Mouse (Mus musculus): ENCODE data around the gene Glt1d1.

Gene Glt1d1

GRCm38 (mm10) chr5:127631671-127632070 lies 391 bp upstream of the Glt1d1 start:
- DNase-seq (ENCODE audit: low read depth, low spot score) = no peak

GRCm38 (mm10) chr5:127633188-127633587 lies 1.1 kb downstream of the Glt1d1 start:
- no peak for DNase-seq (ENCODE audit: low read depth, low spot score)

- no peak for DNase-seq (ENCODE audit: low read depth, low spot score)
These were observed 1.6 kb downstream of the Glt1d1 start for GRCm38 (mm10) chr5:127633666-127634065.

GRCm38 (mm10) chr5:127637622-127638021 lies 5.6 kb downstream of the Glt1d1 start:
- no peak for DNase-seq (ENCODE audit: low read depth, low spot score)

- DNase-seq (ENCODE audit: low read depth, low spot score) = no peak
These were observed 6.1 kb downstream of the Glt1d1 start for GRCm38 (mm10) chr5:127638177-127638576.

GRCm38 (mm10) chr5:127639067-127639605 lies 7.1 kb downstream of the Glt1d1 start:
- no peak for DNase-seq (ENCODE audit: low read depth, low spot score)

- DNase-seq (ENCODE audit: low read depth, low spot score) = no peak
These were observed 7.6 kb downstream of the Glt1d1 start for GRCm38 (mm10) chr5:127639635-127640034.

- DNase-seq (ENCODE audit: low read depth, low spot score) = no peak
These were observed 8.3 kb downstream of the Glt1d1 start for GRCm38 (mm10) chr5:127640359-127640758.

- DNase-seq (ENCODE audit: low read depth, low spot score) = no peak
These were observed 9.3 kb downstream of the Glt1d1 start for GRCm38 (mm10) chr5:127641185-127641958.

GRCm38 (mm10) chr5:127648046-127648445 lies 16.0 kb downstream of the Glt1d1 start:
- DNase-seq (ENCODE audit: low read depth, low spot score) = peak; percentile 20

GRCm38 (mm10) chr5:127649077-127649476 lies 17.0 kb downstream of the Glt1d1 start:
- DNase-seq (ENCODE audit: low read depth, low spot score) = no peak

- DNase-seq (ENCODE audit: low read depth, low spot score) = no peak
These were observed 26.2 kb downstream of the Glt1d1 start for GRCm38 (mm10) chr5:127658257-127658656.

- DNase-seq (ENCODE audit: low read depth, low spot score) = no peak
These were observed 27.2 kb downstream of the Glt1d1 start for GRCm38 (mm10) chr5:127659312-127659711.

- no peak for DNase-seq (ENCODE audit: low read depth, low spot score)
These were observed 28.2 kb downstream of the Glt1d1 start for GRCm38 (mm10) chr5:127660267-127660666.

- no peak for DNase-seq (ENCODE audit: low read depth, low spot score)
These were observed 28.9 kb downstream of the Glt1d1 start for GRCm38 (mm10) chr5:127660979-127661378.

- DNase-seq (ENCODE audit: low read depth, low spot score) = no peak
These were observed 41.9 kb downstream of the Glt1d1 start for GRCm38 (mm10) chr5:127673913-127674312.

GRCm38 (mm10) chr5:127677561-127677960 lies 45.5 kb downstream of the Glt1d1 start:
- DNase-seq (ENCODE audit: low read depth, low spot score) = no peak

- no peak for DNase-seq (ENCODE audit: low read depth, low spot score)
These were observed 46.4 kb downstream of the Glt1d1 start for GRCm38 (mm10) chr5:127678501-127678900.

- DNase-seq (ENCODE audit: low read depth, low spot score) = no peak
These were observed 56.6 kb downstream of the Glt1d1 start for GRCm38 (mm10) chr5:127688568-127689170.

- no peak for DNase-seq (ENCODE audit: low read depth, low spot score)
These were observed 59.0 kb downstream of the Glt1d1 start for GRCm38 (mm10) chr5:127691085-127691484.

GRCm38 (mm10) chr5:127691581-127691980 lies 59.5 kb downstream of the Glt1d1 start:
- peak; percentile 18 for DNase-seq (ENCODE audit: low read depth, low spot score)

- peak; percentile 34 for DNase-seq (ENCODE audit: low read depth, low spot score)
These were observed 63.8 kb downstream of the Glt1d1 start for GRCm38 (mm10) chr5:127695898-127696297.

GRCm38 (mm10) chr5:127696602-127697001 lies 64.5 kb downstream of the Glt1d1 start:
- no peak for DNase-seq (ENCODE audit: low read depth, low spot score)

All from forelimb bud, embryonic 11.5 days (tissue).